Mouse (Mus musculus): ENCODE measurements around the gene Mfap2.

The Mfap2 gene

DNA sequence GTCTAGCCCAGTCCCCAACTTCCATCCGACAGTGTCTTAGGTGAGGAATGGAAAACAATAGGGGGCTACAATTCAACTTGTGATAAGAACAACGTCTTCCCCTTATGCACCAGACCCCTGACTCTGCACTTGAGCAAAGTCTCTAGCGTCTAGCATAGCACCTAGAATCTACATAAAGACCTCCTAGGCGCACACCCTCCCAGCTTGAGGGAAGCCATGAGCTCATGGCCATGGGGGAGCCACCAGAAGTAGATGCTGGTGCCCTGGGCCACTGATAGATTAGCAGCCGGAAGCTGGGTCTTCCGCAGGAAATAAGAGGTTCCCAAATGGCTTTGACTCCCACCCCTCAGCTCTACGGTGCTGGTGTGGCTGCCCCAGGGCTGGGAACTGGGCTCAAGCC lies 22.7 kb upstream of the Mfap2 start:
- DNase-seq (ENCODE audit: low spot score): no peak

DNA sequence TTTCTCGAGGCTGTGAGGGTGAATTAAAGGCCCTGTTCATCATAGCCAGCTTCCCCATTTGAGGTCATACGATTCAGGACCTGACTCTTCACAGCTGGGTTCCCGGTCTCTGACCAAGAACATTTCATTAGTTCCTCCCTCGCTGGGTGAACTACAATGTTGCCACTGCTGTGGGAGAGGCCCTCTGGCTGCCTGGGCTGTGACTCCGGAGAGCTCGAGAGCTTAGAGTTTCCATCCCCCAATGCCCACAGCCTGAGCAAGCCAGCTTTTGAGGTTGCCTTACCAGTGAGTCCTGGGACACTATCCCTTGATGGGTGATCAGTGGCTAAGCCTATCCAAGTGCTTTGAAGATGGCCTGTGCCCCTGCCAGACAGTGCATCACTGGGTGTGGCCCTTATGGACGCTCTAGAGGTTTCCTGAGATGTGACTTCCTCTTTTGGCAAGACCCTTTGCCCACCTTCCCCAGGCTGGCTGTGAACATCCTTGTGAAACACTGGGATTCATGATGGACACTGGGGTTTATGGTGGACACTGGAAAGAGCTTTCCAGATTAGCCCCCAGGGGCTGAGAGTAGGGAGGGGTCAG lies 21.4 kb upstream of the Mfap2 start:
- DNase-seq (ENCODE audit: low spot score): no peak

DNA sequence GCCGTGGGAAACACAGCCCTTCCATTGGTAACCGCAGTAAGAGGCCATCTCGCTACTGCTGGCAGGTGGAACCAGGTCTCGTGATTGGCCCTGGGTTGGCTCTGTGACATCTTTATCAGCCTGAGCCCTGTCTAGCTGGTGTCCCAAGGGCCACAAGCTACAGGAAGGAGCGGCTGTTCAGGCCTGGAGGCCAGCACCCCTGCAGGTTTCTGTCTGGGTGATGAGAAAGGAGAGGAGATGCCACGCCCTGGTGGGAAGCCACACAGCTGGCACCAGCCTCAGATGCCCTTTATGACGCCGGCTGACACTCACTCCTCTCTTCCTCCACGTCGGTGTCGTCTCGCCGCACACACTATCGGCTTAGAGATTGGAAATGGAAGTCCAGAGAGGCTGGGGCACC lies 20.8 kb upstream of the Mfap2 start:
- no peak for DNase-seq (ENCODE audit: low spot score)

DNA sequence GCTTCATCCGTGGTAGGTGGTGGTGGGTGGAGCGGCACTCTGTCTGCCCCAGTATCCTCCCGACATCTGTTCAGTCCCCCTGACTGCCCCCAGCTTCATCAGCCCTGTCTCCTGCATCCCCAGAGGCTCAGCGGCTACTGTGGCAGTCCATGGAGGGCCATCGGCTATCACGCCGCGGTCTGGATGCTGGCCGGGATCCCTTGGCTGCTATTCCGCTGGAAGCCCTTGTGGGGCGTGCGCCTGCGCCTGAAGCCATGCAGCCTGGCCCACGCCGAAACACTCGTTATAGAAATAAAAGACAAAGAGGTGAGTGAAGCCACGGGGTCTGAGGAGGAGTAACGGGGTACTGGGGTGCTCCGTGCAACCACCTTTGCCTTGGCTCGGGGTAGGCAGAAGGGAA lies 18.0 kb upstream of the Mfap2 start:
- no peak for DNase-seq (ENCODE audit: low spot score)

DNA sequence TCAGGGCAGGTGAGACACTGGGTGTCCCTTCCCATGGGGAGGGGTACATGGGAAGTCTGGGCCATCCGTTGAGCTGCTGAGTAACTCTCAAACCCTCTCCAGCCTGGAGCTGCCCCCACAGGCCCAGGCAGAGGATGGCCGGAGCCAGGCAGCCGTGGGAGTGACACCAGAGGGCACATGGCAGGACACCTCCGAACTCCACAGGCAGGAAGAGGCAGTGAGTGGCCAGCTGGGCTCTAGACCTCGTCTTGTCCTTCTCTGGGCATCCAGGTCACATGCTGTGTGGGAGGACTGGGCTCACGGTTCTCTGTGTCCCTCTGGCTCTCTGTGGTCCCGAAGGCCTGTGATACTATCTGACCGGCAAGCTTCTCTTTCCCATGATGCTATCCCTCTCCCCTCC lies 16.4 kb upstream of the Mfap2 start:
- DNase-seq (ENCODE audit: low spot score): no peak

DNA sequence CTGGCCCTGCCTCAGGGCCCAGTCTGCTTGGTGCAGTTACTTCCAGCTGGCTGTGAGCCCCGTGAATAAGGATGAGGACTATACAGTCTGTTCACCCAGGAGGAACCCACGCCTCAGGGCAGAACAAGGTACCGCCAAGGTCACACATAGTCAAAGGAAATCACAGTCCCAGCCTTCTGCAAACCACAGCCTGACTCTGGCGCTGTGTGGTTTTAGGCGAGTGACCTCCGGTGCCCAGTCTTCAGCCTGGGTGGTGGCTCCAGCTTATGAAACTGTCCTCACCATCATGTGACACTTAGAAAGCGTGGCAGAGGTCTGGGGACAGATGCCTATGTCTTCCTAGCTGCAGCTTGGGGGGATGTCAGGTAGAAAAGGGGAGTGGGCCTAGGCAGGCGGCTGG lies 14.4 kb upstream of the Mfap2 start:
- no peak for DNase-seq (ENCODE audit: low spot score)

DNA sequence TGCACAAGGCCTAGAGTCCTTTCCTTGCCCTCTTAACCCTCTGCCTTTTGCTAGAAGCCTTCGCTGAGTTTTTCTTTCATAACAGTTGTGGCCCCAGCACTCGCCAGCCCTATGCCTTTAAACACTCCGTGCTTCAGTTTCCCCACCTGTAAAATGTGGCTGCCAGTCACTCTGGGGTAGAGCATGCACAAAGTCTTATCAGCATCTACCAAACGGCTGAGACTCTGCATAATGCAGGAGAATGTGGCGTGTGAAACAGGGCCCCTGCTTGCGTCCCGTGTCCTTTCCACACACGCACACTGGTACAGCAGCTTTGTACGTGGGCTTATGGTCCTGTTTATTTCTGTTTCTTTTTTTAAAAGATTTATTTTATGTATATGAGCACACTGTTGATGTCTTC lies 13.4 kb upstream of the Mfap2 start:
- DNase-seq (ENCODE audit: low spot score): no peak

DNA sequence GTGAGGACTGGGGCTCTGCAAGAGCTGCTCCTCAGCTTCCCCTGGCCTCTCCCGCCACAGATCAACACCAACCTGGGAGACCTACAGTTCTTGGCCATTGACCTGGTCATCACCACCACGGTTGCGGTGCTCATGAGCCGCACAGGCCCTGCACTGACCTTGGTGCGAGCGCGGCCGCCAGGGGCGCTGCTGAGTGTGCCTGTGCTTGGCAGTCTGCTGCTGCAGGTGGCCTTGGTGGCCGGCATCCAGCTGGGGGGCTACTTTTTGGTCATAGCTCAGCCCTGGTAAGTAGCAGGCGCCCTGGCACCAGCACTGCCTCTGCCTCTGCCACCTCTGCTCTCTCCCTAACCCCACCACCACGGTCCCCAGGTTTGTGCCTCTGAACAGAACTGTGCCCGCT lies 4.2 kb upstream of the Mfap2 start:
- DNase-seq (ENCODE audit: low spot score): peak; percentile 60

DNA sequence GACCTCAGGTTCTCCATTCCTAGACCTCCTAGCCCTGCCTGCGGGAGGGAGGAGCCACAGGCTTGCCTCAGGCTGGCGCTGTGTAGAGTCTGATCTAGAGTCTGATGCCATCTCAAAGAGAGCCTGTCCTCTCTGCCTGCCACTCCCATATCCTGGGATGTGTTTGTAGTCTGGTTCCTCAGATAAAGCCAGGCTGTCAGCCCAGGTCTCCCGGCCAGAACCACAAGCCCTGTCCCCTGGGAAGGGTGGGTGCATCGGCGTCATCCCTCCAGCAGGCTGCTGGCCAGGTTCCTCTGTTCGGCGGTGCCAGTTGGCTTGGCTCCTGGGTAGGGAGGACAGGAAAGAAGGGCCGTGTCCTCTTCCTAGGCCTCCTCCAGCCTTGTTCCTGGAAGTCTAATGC lies 2.2 kb upstream of the Mfap2 start:
- no peak for DNase-seq (ENCODE audit: low spot score)

DNA sequence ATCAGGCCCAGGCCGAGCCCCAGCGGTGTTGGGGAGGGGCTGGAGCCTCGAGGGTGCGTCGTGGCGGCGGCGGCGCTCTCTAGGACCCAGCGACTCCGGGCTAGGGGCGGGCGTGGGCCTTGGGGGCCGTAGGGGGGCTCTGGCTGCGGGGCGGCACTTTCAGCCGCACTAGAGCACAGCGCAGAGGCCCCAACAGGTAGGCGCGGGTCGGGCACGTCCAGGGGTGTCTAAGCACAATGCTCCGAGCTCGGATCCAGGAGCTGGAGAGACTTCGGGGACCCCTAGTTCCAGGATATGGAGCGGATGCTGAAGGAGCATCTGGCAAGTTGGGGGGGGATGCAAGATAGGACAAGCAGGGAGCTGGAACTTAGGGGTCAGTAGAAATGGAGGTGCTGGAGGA lies 308 bp downstream of the Mfap2 start:
- DNase-seq (ENCODE audit: low spot score): no peak

DNA sequence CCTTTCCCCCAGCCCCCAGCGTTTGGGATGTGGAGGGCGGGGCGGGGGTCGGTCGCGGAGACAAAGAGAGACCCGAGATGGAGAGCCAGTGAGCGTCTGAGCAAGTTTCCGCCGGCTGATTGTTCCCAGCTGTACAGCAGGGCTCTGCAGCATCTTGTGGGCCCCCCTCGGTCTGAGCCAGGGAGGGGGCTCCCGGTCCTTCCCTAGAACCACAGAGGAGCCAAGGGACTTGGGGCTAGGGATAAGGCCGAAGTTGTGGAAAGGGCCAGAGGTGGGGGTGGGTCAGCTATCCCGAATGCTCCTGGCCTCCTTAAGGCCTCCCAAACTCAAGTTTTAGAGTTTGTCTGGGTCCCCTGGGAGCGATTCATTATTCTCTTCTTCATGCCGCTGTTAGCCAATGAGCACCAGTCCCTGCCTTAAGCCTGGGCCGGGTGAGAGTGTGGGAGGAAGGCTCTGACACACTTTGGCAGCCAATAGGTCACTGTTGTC lies 767 bp downstream of the Mfap2 start:
- DNase-seq (ENCODE audit: low spot score): no peak

DNA sequence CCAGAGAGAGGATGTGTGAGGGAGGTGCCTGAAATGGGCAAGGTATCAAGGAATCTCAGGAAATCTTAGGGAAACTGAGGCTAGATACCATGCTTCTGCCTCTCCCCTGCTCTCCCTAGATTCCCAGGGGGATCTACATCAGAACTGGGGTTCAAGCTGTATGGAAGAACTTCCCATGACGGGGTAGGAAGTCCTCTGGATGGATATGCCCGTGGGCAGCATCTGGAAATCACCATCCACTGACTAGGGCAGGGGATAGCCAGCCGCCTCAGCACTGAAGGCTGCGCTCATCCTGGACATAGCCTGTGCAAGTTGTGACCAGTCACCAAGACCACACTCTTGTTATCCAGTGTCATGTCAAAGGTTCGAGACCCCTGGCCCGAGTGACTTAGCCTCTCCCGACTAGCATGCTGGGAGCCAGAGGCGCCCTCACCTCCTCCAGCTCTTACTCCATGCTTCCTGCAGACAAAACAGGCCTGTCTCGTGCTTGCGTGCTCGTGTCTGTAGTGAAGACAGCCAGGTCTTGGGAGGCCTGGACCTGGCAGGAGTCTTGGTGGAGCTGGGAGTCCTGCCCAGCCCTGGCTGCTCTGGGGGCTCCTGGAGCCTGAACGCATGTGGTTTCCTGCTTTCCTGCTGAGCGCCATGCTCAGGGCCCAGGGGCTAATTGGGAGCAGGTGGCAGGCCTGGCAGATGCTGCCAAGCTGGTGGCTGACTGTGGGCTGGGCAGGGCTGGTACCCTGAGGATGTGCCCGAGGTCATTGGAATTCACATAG lies 1.5 kb downstream of the Mfap2 start:
- no peak for DNase-seq (ENCODE audit: low spot score)

DNA sequence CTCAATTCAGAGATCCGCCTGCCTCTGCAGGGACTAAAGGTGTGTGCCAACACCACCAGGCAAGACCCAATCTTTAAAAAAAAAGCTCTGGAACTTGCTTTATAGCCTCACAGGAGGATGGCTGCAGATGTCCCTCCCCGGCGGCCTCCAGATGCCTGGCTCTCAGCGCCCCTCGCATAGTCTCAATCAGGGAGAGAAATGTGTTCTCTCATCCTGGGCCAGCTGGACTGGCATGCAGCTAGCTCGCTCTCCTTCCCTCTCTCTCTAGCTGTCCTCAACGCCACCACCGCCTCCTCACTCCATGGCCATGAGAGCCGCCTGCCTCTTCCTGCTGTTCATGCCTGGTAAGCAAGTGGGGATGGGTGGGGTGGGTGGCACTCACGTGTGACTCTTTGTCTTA lies 2.3 kb downstream of the Mfap2 start:
- DNase-seq (ENCODE audit: low spot score): no peak

DNA sequence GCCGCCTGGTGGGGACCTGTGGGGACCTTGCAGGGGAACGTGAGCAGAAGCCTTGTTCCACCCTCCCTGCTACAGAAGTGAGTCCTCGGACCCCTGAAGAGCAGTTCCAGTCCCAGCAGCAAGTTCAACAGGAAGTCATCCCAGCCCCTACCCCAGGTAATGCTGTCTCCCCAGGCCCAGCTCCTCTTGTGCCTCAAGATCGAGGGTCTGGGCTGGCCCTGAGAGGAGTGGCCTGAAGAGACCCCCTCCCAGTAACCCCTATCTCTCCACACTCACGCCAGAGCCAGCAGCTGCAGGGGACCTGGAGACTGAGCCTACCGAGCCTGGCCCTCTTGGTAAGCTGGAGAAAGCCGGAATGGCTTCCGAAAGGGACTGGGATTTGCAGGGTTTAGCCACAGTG lies 3.9 kb downstream of the Mfap2 start:
- no peak for DNase-seq (ENCODE audit: low spot score)

DNA sequence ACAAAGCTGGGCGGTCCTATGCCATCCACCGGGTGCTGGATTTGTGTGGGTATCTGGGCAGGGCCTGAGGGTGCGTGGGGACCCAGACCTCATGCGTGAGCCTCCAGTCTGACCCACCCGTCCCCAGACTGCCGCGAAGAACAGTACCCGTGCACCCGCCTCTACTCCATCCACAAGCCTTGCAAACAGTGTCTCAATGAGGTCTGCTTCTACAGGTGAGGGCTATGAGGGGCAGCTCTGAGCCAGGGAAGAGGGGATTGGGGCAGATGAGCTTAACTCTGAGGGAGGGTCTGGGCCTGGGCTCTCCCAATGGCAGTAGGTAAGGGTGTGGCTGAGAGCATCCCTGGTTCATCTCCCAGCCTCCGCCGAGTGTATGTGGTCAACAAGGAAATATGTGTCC lies 4.6 kb downstream of the Mfap2 start:
- no peak for DNase-seq (ENCODE audit: low spot score)

DNA sequence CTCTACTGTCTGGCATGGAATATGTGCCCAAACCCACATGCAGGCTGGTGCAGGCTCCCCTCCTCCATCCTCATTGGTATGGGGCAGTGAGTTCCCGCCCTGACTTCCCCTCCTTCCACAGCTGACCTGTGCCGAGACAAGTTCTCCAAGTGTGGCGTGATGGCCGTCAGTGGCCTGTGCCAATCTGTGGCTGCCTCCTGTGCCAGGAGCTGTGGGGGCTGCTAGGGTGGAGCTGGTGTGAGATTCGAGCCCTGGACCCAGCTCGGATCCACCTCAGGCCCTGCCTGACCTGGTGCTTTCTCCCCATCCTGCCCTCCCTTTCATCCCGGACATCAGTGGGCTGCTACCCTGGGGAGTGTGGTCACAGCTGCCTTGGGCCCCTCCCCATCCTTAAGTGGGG lies 5.1 kb downstream of the Mfap2 start:
- DNase-seq (ENCODE audit: low spot score): no peak

DNA sequence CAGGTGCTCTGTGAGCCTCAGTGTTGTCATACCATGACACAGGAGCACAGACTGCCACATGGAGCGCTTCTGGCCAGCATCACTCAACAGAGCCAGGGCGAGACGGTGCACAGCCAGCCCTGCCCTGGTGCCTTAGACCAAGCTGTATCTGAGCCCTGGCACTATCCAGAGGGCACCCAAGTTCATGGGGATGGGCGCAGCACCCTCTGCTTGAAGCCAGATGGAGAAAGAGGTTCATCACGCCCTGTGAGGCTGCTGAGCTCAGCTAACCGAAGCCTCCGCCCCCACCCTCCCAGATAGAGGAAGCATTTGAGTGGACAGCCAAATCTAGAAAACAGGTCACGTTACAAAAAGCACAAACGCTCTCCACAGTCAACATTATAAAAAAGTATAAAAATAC lies 6.1 kb downstream of the Mfap2 start:
- no peak for DNase-seq (ENCODE audit: low spot score)

DNA sequence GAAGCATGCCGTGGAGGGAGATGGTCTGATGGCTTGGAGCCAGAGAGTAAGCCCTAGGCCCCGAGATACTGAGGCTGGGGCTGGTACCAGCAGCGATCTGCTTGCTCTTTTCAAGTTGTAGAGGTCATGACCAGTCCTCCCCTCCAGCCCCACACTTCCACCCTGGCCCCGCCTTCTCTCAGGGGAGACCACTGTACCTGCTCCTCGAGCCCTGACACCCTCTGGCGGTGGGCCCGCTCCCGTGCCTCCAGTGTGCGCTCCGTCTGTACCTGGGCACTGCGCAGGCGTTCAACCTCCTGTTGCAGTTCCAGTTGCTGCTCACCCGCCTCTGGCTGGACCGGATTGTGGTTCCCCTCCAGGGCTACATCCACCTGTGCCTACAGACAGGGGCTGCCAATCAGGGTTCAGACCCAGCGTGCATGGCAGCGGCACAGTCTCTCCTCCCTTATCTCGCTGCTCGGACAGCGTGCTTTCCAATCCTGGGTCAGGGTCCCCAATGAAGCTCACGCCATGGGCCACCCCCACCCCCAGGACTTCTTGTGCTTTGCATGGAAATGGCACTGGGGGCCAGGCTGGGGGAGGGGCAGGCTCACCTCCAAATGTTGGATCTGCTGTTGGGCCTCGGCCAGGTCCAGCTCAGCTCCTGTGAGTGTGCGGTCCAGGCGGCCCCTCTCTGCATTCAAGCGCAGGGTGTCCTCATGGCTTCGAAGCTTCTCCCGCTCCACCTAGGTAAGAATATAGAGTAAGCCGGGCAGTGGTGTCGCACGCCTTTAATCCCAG lies 7.6 kb downstream of the Mfap2 start:
- DNase-seq (ENCODE audit: low spot score): no peak

DNA sequence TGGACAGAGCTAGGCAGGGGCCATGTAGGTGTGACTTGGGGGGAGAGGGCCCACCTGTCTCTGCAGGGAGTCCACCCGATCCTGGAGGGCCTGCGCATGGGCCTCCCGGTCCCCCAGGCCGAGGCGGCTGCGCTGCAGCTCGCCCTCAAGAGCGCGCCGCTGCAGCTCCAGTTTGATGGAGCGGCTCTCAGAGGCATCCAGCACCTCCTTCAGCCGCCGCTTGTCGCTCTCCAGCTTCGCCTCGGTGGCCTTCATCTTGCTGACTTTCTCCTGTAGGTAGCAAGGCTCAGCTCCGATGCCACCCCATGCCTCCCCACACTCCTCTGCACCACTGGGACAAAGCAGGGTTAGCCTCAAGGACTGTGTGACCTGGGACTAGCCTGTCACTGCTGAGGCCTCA lies 10.0 kb downstream of the Mfap2 start:
- DNase-seq (ENCODE audit: low spot score): no peak

DNA sequence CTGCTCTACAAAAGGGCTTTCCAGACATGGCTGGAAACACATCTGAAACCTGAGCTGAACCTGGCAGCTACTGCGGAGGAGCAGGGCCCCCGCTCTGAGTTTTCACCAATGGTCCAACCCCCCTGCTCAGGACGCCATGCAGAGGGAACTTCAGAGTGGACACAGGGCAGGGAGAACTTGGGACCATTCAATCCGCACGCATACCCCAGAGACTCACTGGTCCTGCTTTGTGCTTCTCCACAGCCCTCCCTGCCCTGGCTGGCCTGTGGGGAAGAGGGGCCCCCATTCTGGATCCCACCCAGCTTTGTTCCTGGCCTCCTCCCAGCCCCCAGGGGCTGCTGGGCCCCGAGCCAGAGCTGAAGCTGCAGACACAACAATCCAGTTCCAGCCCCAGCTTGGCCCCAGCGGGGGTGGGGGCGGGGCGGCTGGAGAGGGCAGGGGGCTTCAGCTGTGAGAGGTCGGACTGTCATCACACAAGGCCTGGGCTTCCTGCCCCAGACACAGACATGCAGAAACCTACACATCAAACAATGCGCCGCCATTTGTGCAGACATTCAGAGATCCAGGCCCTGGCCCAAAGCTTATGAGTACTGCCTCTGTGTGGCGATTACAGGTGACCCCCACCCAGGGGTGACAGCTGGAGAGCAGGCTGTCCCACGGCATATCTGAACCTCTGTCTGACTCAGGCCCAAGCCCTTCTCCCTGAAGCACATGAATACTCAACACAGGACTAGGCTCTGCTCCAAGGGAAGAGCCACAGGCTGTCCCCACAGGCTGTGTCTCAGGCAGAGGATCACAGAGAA lies 10.8 kb downstream of the Mfap2 start:
- DNase-seq (ENCODE audit: low spot score): peak; percentile 75

DNA sequence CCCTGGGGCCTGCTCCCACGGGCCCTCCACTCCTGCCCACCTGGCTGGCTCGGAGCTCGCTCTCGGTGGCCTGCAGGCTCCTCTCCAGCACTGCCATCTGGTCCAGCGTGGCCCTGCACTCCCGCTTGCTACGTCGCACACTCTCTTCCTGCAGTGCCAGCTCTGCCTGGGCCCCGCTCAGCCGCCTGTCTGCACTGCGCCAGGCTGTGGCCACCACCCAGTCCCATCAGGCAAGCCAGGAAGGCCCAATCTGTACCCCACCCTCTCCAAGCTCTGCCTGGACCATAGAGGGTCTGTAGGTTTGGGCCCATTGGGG lies 11.4 kb downstream of the Mfap2 start:
- DNase-seq (ENCODE audit: low spot score): no peak

DNA sequence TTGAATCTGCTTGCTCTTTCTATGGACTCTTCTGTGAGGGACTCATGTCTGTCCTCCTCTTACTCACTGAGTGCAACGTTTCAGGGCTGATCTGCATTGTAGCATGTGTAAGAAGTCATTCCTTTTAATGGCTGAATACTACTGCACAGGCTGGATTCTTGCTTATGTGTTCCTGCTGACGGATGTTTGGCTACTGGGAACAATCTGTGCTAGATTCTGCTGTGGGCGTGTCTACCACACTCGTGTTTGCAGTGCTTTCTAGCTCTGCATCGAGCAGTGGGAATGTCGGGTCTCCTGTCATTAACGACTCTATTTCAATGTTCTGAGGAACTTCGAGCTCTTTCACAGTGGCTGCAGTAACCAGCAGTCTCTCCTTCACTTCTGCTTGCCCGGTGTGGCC lies 13.8 kb downstream of the Mfap2 start:
- DNase-seq (ENCODE audit: low spot score): no peak

DNA sequence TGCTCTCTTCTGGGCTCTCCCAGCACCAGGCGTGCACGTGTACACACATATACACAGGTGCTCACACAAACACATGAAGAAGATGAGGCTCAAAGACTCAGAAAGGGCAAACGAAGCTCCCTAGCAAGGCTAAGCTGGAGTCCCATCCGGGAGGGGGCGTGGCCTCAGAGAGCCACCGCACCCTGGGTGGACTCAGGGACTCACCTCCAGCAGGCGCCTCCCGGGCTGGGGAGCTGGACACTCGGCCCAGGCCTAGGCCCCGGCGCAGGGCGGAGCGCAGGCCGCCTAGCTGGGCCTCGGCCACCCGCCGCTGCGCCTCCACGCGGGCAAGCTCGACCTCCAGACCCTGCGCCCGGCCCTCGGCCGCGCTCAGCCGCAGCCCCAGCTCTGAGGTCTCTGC lies 14.8 kb downstream of the Mfap2 start:
- DNase-seq (ENCODE audit: low spot score): no peak
